Mouse (Mus musculus) forebrain, embryonic 10.5 days (tissue): ENCODE measurements around the gene Oit3. TPM values are rescaled to one million over a fixed set of nuclear protein-coding genes. Genes with fewer than 3 reads are reported as not detected.

ENCODE experiments used
- DNase-seq: peaks from one replicate; pipeline ENCODE4 v3.0.0-alpha.2; 2017; ENCODE audit warnings: low spot score; ENCODE audit errors: extremely low spot score
- H3K27ac ChIP-seq: fragments of 300-500 bp; sonication (generic); 2 replicates; pipeline ENCODE4 v1.5.1; 2016; ENCODE audit warnings: mild to moderate bottlenecking
- H3K27me3 ChIP-seq: fragments of 300-500 bp; sonication (generic); 2 replicates; pipeline ENCODE4 v1.6.1; 2016; ENCODE audit warnings: mild to moderate bottlenecking; ENCODE audit not compliant: poor library complexity, severe bottlenecking
- H3K36me3 ChIP-seq: fragments of 300-500 bp; sonication (generic); replicated peaks from 2 replicates; pipeline ENCODE4 v1.6.1; 2016; ENCODE audit warnings: mild to moderate bottlenecking, moderate library complexity
- H3K4me1 ChIP-seq: fragments of 300-500 bp; sonication (generic); 2 replicates; pipeline ENCODE4 v1.6.1; 2016
- H3K4me3 ChIP-seq: fragments of 300-500 bp; sonication (generic); 2 replicates; pipeline ENCODE4 v1.5.1; 2016; ENCODE audit warnings: mild to moderate bottlenecking, moderate library complexity
- H3K9me3 ChIP-seq: fragments of 300-500 bp; sonication (generic); 2 replicates; pipeline ENCODE4 v1.6.1; 2016; ENCODE audit warnings: mild to moderate bottlenecking, moderate library complexity
- WGBS: fragments of 180-500 bp; shearing (Covaris S2); methylation state at CpG from one replicate; pipeline ENCODE4 v1.1.7; 2016; 5-methylcytosine and 5-hydroxymethylcytosine counted together
- polyA plus RNA-seq: library from polyadenylated mRNA; unstranded; fragments of >200 nt; fragmentation: Nextera tagmentation; extraction: Ambion mirVana; gene quantifications from 2 replicates; pipeline ENCODE4 v1.2.1, GENCODE M21; 2016

Oit3 gene
- polyA plus RNA-seq, 1 experiment from 2014 or later: 0.83 TPM

GRCm38 (mm10) chr10:59380411-59380821 lies 61.2 kb downstream of the Oit3 start:
- H3K27ac ChIP-seq: no peak overlapping the region
- no peaks in the 10 kb centered on the region for H3K9me3 ChIP-seq
- no peaks in the 10 kb centered on the region for H3K27me3 ChIP-seq
- DNase-seq: no peak
- H3K36me3 ChIP-seq: peaks cover 17% of the 10 kb centered on the region
- 78% methylated on average over 2 of the region's 2 CpGs for WGBS
- no peak overlapping the region for H3K4me3 ChIP-seq
- H3K4me1 ChIP-seq: no peaks in the 10 kb centered on the region

GRCm38 (mm10) chr10:59379927-59380326 lies 61.7 kb downstream of the Oit3 start:
- H3K9me3 ChIP-seq: no peaks in the 10 kb centered on the region
- no peak for DNase-seq
- 59% methylated on average over 3 of the region's 3 CpGs for WGBS
- no peaks in the 10 kb centered on the region for H3K27me3 ChIP-seq
- no peak overlapping the region for H3K4me3 ChIP-seq
- peaks cover 18% of the 10 kb centered on the region for H3K36me3 ChIP-seq
- no peak overlapping the region for H3K27ac ChIP-seq
- no peaks in the 10 kb centered on the region for H3K4me1 ChIP-seq

- DNase-seq: no peak
- H3K4me3 ChIP-seq: no peak overlapping the region
- 89% methylated on average over 4 of the region's 4 CpGs for WGBS
These were observed 62.9 kb downstream of the Oit3 start for GRCm38 (mm10) chr10:59378728-59379127.

GRCm38 (mm10) chr10:59377906-59378305 lies 63.7 kb downstream of the Oit3 start:
- Histone ChIP-seq H3K4me3 (no peak overlapping the region), H3K9me3 (no peaks in the 10 kb centered on the region), H3K27ac (no peak overlapping the region), H3K4me1 (no peaks in the 10 kb centered on the region), H3K27me3 (no peaks in the 10 kb centered on the region), H3K36me3 (peaks cover 38% of the 10 kb centered on the region)
- WGBS: 94% methylated on average over 10 of the region's 10 CpGs
- DNase-seq: no peak

More at GRCm38 (mm10) chr10:59378728-59379127, 62.9 kb downstream of the Oit3 start:
- no peak overlapping the region for H3K27ac ChIP-seq
- no peaks in the 10 kb centered on the region for H3K9me3 ChIP-seq
- peaks cover 30% of the 10 kb centered on the region for H3K36me3 ChIP-seq
- H3K4me1 ChIP-seq: no peaks in the 10 kb centered on the region
- no peaks in the 10 kb centered on the region for H3K27me3 ChIP-seq

Other genes with a start within 250 kb of the Oit3 start
- 30.6 and 31.9 TPM in 2 replicates for gene Sept10, start 219.9 kb downstream of the Oit3 start, polyA plus RNA-seq
- gene Sowahc, start 219.8 kb downstream of the Oit3 start, polyA plus RNA-seq: 13.7 and 14.9 TPM in 2 replicates
- gene P4ha1, start 118.5 kb downstream of the Oit3 start, polyA plus RNA-seq: 42.0 and 52.5 TPM in 2 replicates
- 6.0 and 13.2 TPM in 2 replicates for gene Gm10273, start 46.1 kb downstream of the Oit3 start, polyA plus RNA-seq
- gene Pla2g12b, start 38.1 kb downstream of the Oit3 start, polyA plus RNA-seq: not detected in 2 replicates
- gene Gm10322, start 174.3 kb upstream of the Oit3 start, polyA plus RNA-seq: not detected in 2 replicates
- 19.0 and 19.1 TPM in 2 replicates for gene Mcu, start 174.9 kb upstream of the Oit3 start, polyA plus RNA-seq